Mouse (Mus musculus): ENCODE data around the gene Bach2. TPM values are rescaled to one million over a fixed set of nuclear protein-coding genes. Genes with fewer than 3 reads are reported as not detected.

Gene Bach2
- total RNA-seq, 2 experiments from 2014 or later = 20.8 to 25.8 TPM

- DNase-seq (ENCODE audit: extremely low spot score in 1 of 2, low spot score in 2 of 2) = no peak
- intact Hi-C loops (cut with DNase I) = no loop called here
- no peak overlapping the region for H3K27ac ChIP-seq
- no peak for TF ChIP-seq CTCF (IDR thresholded peaks at IDR 0.05)
- H3K4me3 ChIP-seq = no peak overlapping the region
Measured at GRCm38 (mm10) chr4:32391260-32391659, 152.7 kb downstream of the Bach2 start.

GRCm38 (mm10) chr4:32393226-32393625 is 154.6 kb downstream of the Bach2 start:
- intact Hi-C loops (cut with DNase I) = no loop called here
- no peak for TF ChIP-seq CTCF (IDR thresholded peaks at IDR 0.05)
- Histone ChIP-seq H3K4me3 (no peak overlapping the region), H3K27ac (no peak overlapping the region)
- no peak for DNase-seq (ENCODE audit: extremely low spot score in 1 of 2, low spot score in 2 of 2)

- DNase-seq (ENCODE audit: extremely low spot score in 1 of 2, low spot score in 2 of 2) = no peak
- intact Hi-C loops (cut with DNase I) = no loop called here
- H3K4me3 ChIP-seq = no peak overlapping the region
- no peak overlapping the region for H3K27ac ChIP-seq
- no peak for TF ChIP-seq CTCF (IDR thresholded peaks at IDR 0.05)
Measured at GRCm38 (mm10) chr4:32393951-32394350, 155.3 kb downstream of the Bach2 start.

GRCm38 (mm10) chr4:32394850-32395249 is 156.2 kb downstream of the Bach2 start:
- TF ChIP-seq CTCF (IDR thresholded peaks at IDR 0.05) = no peak
- no peak overlapping the region for H3K4me3 ChIP-seq
- H3K27ac ChIP-seq = no peak overlapping the region
- no peak for DNase-seq (ENCODE audit: extremely low spot score in 1 of 2, low spot score in 2 of 2)
- intact Hi-C loops (cut with DNase I) = no loop called here

GRCm38 (mm10) chr4:32401459-32401858 is 162.9 kb downstream of the Bach2 start:
- intact Hi-C loops (cut with DNase I) = no loop called here

GRCm38 (mm10) chr4:32403506-32403905 is 164.9 kb downstream of the Bach2 start:
- no peak for DNase-seq (ENCODE audit: extremely low spot score in 1 of 2, low spot score in 2 of 2)
- no peak for TF ChIP-seq CTCF (IDR thresholded peaks at IDR 0.05)
- Histone ChIP-seq H3K27ac (no peak overlapping the region), H3K4me3 (no peak overlapping the region)
- intact Hi-C loops (cut with DNase I) = no loop called here

More at GRCm38 (mm10) chr4:32401459-32401858, 162.9 kb downstream of the Bach2 start:
- no peak for TF ChIP-seq CTCF (IDR thresholded peaks at IDR 0.05)
- Histone ChIP-seq H3K4me3 (no peak overlapping the region), H3K27ac (no peak overlapping the region)
- no peak for DNase-seq (ENCODE audit: extremely low spot score in 1 of 2, low spot score in 2 of 2)

GRCm38 (mm10) chr4:32405149-32405882 is 166.7 kb downstream of the Bach2 start:
- intact Hi-C loops (cut with DNase I) = no loop called here
- peak in 1 of 2 experiments; percentile 30 for DNase-seq (ENCODE audit: extremely low spot score in 1 of 2, low spot score in 2 of 2)
- peak overlapping the region; percentile 66 for H3K27ac ChIP-seq

GRCm38 (mm10) chr4:32405985-32406384 is 167.4 kb downstream of the Bach2 start:
- H3K27ac ChIP-seq = peak overlapping the region; percentile 66; the same call in 1 of the 2 replicates
- no peak overlapping the region for H3K4me3 ChIP-seq
- no peak for DNase-seq (ENCODE audit: extremely low spot score in 1 of 2, low spot score in 2 of 2)
- TF ChIP-seq CTCF (IDR thresholded peaks at IDR 0.05) = no peak
- intact Hi-C loops (cut with DNase I) = no loop called here

More at GRCm38 (mm10) chr4:32405149-32405882, 166.7 kb downstream of the Bach2 start:
- peak overlapping the region; percentile 18; the same call in 1 of the 2 replicates for H3K4me3 ChIP-seq
- TF ChIP-seq CTCF (IDR thresholded peaks at IDR 0.05) = no peak

- TF ChIP-seq CTCF (IDR thresholded peaks at IDR 0.05) = no peak
- H3K27ac ChIP-seq = no peak overlapping the region
- DNase-seq (ENCODE audit: extremely low spot score in 1 of 2, low spot score in 2 of 2) = no peak
- intact Hi-C loops (cut with DNase I) = no loop called here
- H3K4me3 ChIP-seq = no peak overlapping the region
Measured at GRCm38 (mm10) chr4:32408535-32408934, 169.9 kb downstream of the Bach2 start.

GRCm38 (mm10) chr4:32409116-32409880 is 170.7 kb downstream of the Bach2 start:
- intact Hi-C loops (cut with DNase I) = no loop called here
- DNase-seq (ENCODE audit: extremely low spot score in 1 of 2, low spot score in 2 of 2) = no peak
- Histone ChIP-seq H3K27ac (no peak overlapping the region), H3K4me3 (no peak overlapping the region)
- no peak; the same call in 1 of the 2 replicates for TF ChIP-seq CTCF (IDR thresholded peaks at IDR 0.05)

- no peak overlapping the region for H3K27ac ChIP-seq
- TF ChIP-seq CTCF (IDR thresholded peaks at IDR 0.05) = peak; percentile 38
- no peak overlapping the region for H3K4me3 ChIP-seq
- no peak for DNase-seq (ENCODE audit: extremely low spot score in 1 of 2, low spot score in 2 of 2)
- intact Hi-C loops (cut with DNase I) = loop anchor here (5.0 kb wide), 1 partner anchor 111 kb away; no protein-coding TSS in a partner anchor
Measured at GRCm38 (mm10) chr4:32413063-32413462, 174.5 kb downstream of the Bach2 start.

GRCm38 (mm10) chr4:32413505-32413904 is 174.9 kb downstream of the Bach2 start:
- no peak for TF ChIP-seq CTCF (IDR thresholded peaks at IDR 0.05)
- Histone ChIP-seq H3K27ac (no peak overlapping the region), H3K4me3 (no peak overlapping the region)
- intact Hi-C loops (cut with DNase I) = loop anchor here (5.0 kb wide), 1 partner anchor 111 kb away; no protein-coding TSS in a partner anchor
- DNase-seq (ENCODE audit: extremely low spot score in 1 of 2, low spot score in 2 of 2) = no peak
